Mouse (Mus musculus) MEL (cell line): ENCODE data around the gene Elof1. TPM values are rescaled to one million over a fixed set of nuclear protein-coding genes. Genes with fewer than 3 reads are reported as not detected.

Experiments
- DNase-seq: peaks from one replicate; pipeline ENCODE4 v3.0.0; 2011; ENCODE audit warnings: low read depth, low spot score
- H3K27ac ChIP-seq: 2 replicates; pipeline ENCODE4 v1.5.1; 2012; ENCODE audit warnings: low read depth, mild to moderate bottlenecking, control low read depth, low read length, moderate library complexity; ENCODE audit not compliant: control insufficient read depth
- H3K27me3 ChIP-seq, 2 experiments: fragments of 150-350 bp in 1 of 2; sonication (generic) in 1 of 2; 2 replicates each; pipeline ENCODE4 v1.6.1; 2012; ENCODE audit warnings: low read length in 2 of 2, mild to moderate bottlenecking in 2 of 2, improper control_type of control experiment in 1 of 2, moderate library complexity in 1 of 2; ENCODE audit not compliant: insufficient read depth in 2 of 2, control insufficient read depth in 1 of 2
- H3K36me3 ChIP-seq, 2 experiments: 2 replicates each; pipeline ENCODE4 v1.6.1; 2012 to 2014; ENCODE audit warnings: low read length in 2 of 2, improper control_type of control experiment in 1 of 2, inconsistent platforms in 1 of 2, mild to moderate bottlenecking in 1 of 2; ENCODE audit not compliant: insufficient read depth in 2 of 2, control insufficient read depth in 1 of 2
- H3K4me1 ChIP-seq, 2 experiments: fragments of 150-350 bp in 1 of 2; sonication (generic) in 1 of 2; 2 replicates each; pipeline ENCODE4 v1.6.1; 2012; ENCODE audit warnings: low read length in 2 of 2, improper control_type of control experiment in 1 of 2, mild to moderate bottlenecking in 1 of 2; ENCODE audit not compliant: insufficient read depth in 2 of 2, control insufficient read depth in 1 of 2
- H3K4me3 ChIP-seq, 2 experiments: fragments of 150-350 bp in 1 of 2; sonication (generic) in 1 of 2; 2 replicates each; pipeline ENCODE4 v1.5.1; 2012; ENCODE audit warnings: low read depth in 2 of 2, low read length in 2 of 2, mild to moderate bottlenecking in 2 of 2, moderate library complexity in 2 of 2, control low read depth in 1 of 2, improper control_type of control experiment in 1 of 2; ENCODE audit not compliant: control insufficient read depth in 1 of 2, insufficient read depth in 1 of 2
- H3K79me2 ChIP-seq: 2 replicates; pipeline ENCODE4 v1.6.1; 2012; ENCODE audit warnings: mild to moderate bottlenecking, low read length, moderate library complexity; ENCODE audit not compliant: control insufficient read depth, poor library complexity, insufficient read depth
- H3K9ac ChIP-seq: 2 replicates; pipeline ENCODE4 v1.6.1; 2012; ENCODE audit warnings: low read depth, mild to moderate bottlenecking, control low read depth, low read length, moderate library complexity; ENCODE audit not compliant: control insufficient read depth, poor library complexity, severe bottlenecking
- H3K9me3 ChIP-seq: fragments of 150-350 bp; sonication (generic); replicated peaks from 2 replicates; pipeline ENCODE4 v1.6.1; 2012; ENCODE audit warnings: mild to moderate bottlenecking, low read length, improper control_type of control experiment, moderate library complexity; ENCODE audit not compliant: insufficient read depth
- BHLHE40 ChIP-seq: IDR thresholded peaks from 2 replicates; pipeline ENCODE4 v1.6.1; 2012; ENCODE audit warnings: low read depth, mild to moderate bottlenecking, inconsistent platforms, low read length, improper control_type of control experiment, borderline replicate concordance
- CHD2 ChIP-seq: IDR thresholded peaks from 2 replicates; pipeline ENCODE4 v1.6.1; 2011; ENCODE audit warnings: low read length, improper control_type of control experiment
- CTCF ChIP-seq, 3 experiments: IDR thresholded peaks in 2 of 3; conservative IDR thresholded peaks in 1 of 3; 2 replicates each; pipeline ENCODE4 v1.5.1; 2011 to 2012; ENCODE audit warnings: low read length in 3 of 3, low read depth in 2 of 3, mild to moderate bottlenecking in 2 of 3, improper control_type of control experiment in 1 of 3, inconsistent platforms in 1 of 3, mixed read lengths in 1 of 3, moderate library complexity in 1 of 3; ENCODE audit not compliant: control insufficient read depth in 1 of 3, insufficient read depth in 1 of 3, poor library complexity in 1 of 3, severe bottlenecking in 1 of 3
- E2F4 ChIP-seq: IDR thresholded peaks from 2 replicates; pipeline ENCODE4 v1.6.1; 2011; ENCODE audit warnings: low read depth, low read length, improper control_type of control experiment, borderline replicate concordance
- ELF1 ChIP-seq: IDR thresholded peaks from 2 replicates; pipeline ENCODE4 v1.6.1; 2014; ENCODE audit warnings: low read depth, mild to moderate bottlenecking, inconsistent platforms, low read length, improper control_type of control experiment, moderate library complexity
- EP300 ChIP-seq, 2 experiments: IDR thresholded peaks; 2 replicates each; pipeline ENCODE4 v1.6.1; 2011; ENCODE audit warnings: improper control_type of control experiment in 2 of 2, low read length in 2 of 2, low read depth in 1 of 2, mild to moderate bottlenecking in 1 of 2
- ETS1 ChIP-seq: IDR thresholded peaks from 2 replicates; pipeline ENCODE4 v1.6.1; 2012; ENCODE audit warnings: low read depth, mild to moderate bottlenecking, inconsistent platforms, low read length, improper control_type of control experiment, moderate library complexity
- GABPA ChIP-seq: IDR thresholded peaks from 2 replicates; pipeline ENCODE4 v1.6.1; 2012; ENCODE audit warnings: low read depth, mild to moderate bottlenecking, inconsistent platforms, low read length, improper control_type of control experiment, moderate library complexity
- GATA1 ChIP-seq: IDR thresholded peaks from 2 replicates; pipeline ENCODE4 v1.6.1; 2011; ENCODE audit warnings: low read depth, low read length, improper control_type of control experiment
- HCFC1 ChIP-seq: IDR thresholded peaks from 2 replicates; pipeline ENCODE4 v1.6.1; 2012; ENCODE audit warnings: low read depth, mild to moderate bottlenecking, inconsistent platforms, low read length, improper control_type of control experiment, moderate library complexity
- JUND ChIP-seq: IDR thresholded peaks from 2 replicates; pipeline ENCODE4 v1.6.1; 2011; ENCODE audit warnings: low read depth, mild to moderate bottlenecking, improper control_type of control experiment, low read length
- KAT2A ChIP-seq: conservative IDR thresholded peaks from 2 replicates; pipeline ENCODE4 v1.6.1; 2012; ENCODE audit warnings: low read depth, low read length, improper control_type of control experiment, inconsistent platforms
- MAFK ChIP-seq: IDR thresholded peaks from 2 replicates; pipeline ENCODE4 v1.6.1; 2011; ENCODE audit warnings: low read depth, mild to moderate bottlenecking, low read length, improper control_type of control experiment, borderline replicate concordance
- MAZ ChIP-seq: IDR thresholded peaks from 2 replicates; pipeline ENCODE4 v1.6.1; 2012; ENCODE audit warnings: low read depth, mild to moderate bottlenecking, inconsistent platforms, low read length, improper control_type of control experiment
- MEF2A ChIP-seq: IDR thresholded peaks from 2 replicates; pipeline ENCODE4 v1.6.1; 2014; ENCODE audit warnings: low read depth, mild to moderate bottlenecking, inconsistent platforms, low read length, improper control_type of control experiment; ENCODE audit not compliant: poor library complexity, insufficient replicate concordance, severe bottlenecking; ENCODE audit errors: extremely low read depth
- MXI1 ChIP-seq: IDR thresholded peaks from 2 replicates; pipeline ENCODE4 v1.6.1; 2011; ENCODE audit warnings: mild to moderate bottlenecking, low read depth, low read length, improper control_type of control experiment
- MYB ChIP-seq: IDR thresholded peaks from 2 replicates; pipeline ENCODE4 v1.6.1; 2011; ENCODE audit warnings: mild to moderate bottlenecking, low read depth, low read length, improper control_type of control experiment
- MYC ChIP-seq: IDR thresholded peaks from 2 replicates; pipeline ENCODE4 v1.6.1; 2011; ENCODE audit warnings: low read depth, mild to moderate bottlenecking, low read length, improper control_type of control experiment, moderate library complexity
- NELFE ChIP-seq: IDR thresholded peaks from 2 replicates; pipeline ENCODE4 v1.6.1; 2011; ENCODE audit warnings: low read depth, low read length, improper control_type of control experiment
- NRF1 ChIP-seq: IDR thresholded peaks from 2 replicates; pipeline ENCODE4 v1.6.1; 2014; ENCODE audit warnings: low read depth, mild to moderate bottlenecking, inconsistent platforms, low read length, improper control_type of control experiment, moderate library complexity; ENCODE audit not compliant: poor library complexity, insufficient read depth, severe bottlenecking
- POLR2A ChIP-seq, 2 experiments: IDR thresholded peaks; 2 replicates each; pipeline ENCODE4 v1.6.1; 2011 to 2012; ENCODE audit warnings: low read length in 2 of 2, mild to moderate bottlenecking in 2 of 2, control low read depth in 1 of 2, improper control_type of control experiment in 1 of 2, low read depth in 1 of 2, moderate library complexity in 1 of 2; ENCODE audit not compliant: control insufficient read depth in 1 of 2, insufficient read depth in 1 of 2, poor library complexity in 1 of 2
- POLR2AphosphoS2 ChIP-seq: IDR thresholded peaks from 2 replicates; pipeline ENCODE4 v1.6.1; 2011; ENCODE audit warnings: low read length, improper control_type of control experiment
- RAD21 ChIP-seq: IDR thresholded peaks from 2 replicates; pipeline ENCODE4 v1.6.1; 2011; ENCODE audit warnings: mild to moderate bottlenecking, low read depth, low read length, improper control_type of control experiment
- RCOR1 ChIP-seq: IDR thresholded peaks from 2 replicates; pipeline ENCODE4 v1.6.1; 2012; ENCODE audit warnings: low read depth, mild to moderate bottlenecking, inconsistent platforms, low read length, improper control_type of control experiment
- SIN3A ChIP-seq: IDR thresholded peaks from 2 replicates; pipeline ENCODE4 v1.6.1; 2012; ENCODE audit warnings: low read length, improper control_type of control experiment, inconsistent platforms
- TAL1 ChIP-seq: IDR thresholded peaks from 2 replicates; pipeline ENCODE4 v1.6.1; 2012; ENCODE audit warnings: mild to moderate bottlenecking, inconsistent platforms, low read length, moderate library complexity, mixed read lengths
- TBP ChIP-seq: IDR thresholded peaks from 2 replicates; pipeline ENCODE4 v1.8.0; 2011; ENCODE audit warnings: low read depth, low read length, improper control_type of control experiment
- TCF12 ChIP-seq: IDR thresholded peaks from 2 replicates; pipeline ENCODE4 v1.6.1; 2014; ENCODE audit warnings: low read depth, mild to moderate bottlenecking, inconsistent platforms, low read length, improper control_type of control experiment, moderate library complexity
- USF1 ChIP-seq: IDR thresholded peaks from 2 replicates; pipeline ENCODE4 v1.6.1; 2014; ENCODE audit warnings: low read depth, mild to moderate bottlenecking, inconsistent platforms, low read length, improper control_type of control experiment, moderate library complexity
- ZC3H11A ChIP-seq: IDR thresholded peaks from 2 replicates; pipeline ENCODE4 v1.6.1; 2012; ENCODE audit warnings: low read depth, mild to moderate bottlenecking, inconsistent platforms, low read length, improper control_type of control experiment
- ZKSCAN1 ChIP-seq: IDR thresholded peaks from 2 replicates; pipeline ENCODE4 v1.6.1; 2012; ENCODE audit warnings: low read depth, mild to moderate bottlenecking, inconsistent platforms, low read length, improper control_type of control experiment, moderate library complexity
- ZMIZ1 ChIP-seq: IDR thresholded peaks from 2 replicates; pipeline ENCODE4 v1.6.1; 2012; ENCODE audit warnings: low read depth, mild to moderate bottlenecking, inconsistent platforms, low read length, improper control_type of control experiment, moderate library complexity
- ZNF384 ChIP-seq: IDR thresholded peaks from 2 replicates; pipeline ENCODE4 v1.6.1; 2012; ENCODE audit warnings: low read depth, mild to moderate bottlenecking, inconsistent platforms, low read length, improper control_type of control experiment
- polyA plus RNA-seq, 2 experiments: library from polyadenylated mRNA; stranded (reverse) in 1 of 2; unstranded in 1 of 2; fragments of >175 nt in 1 of 2; fragments of >200 nt in 1 of 2; gene quantifications; 2 replicates each; pipeline versions ENCODE4 v1.2.1 to v1.2.4; 2012; ENCODE audit warnings: low replicate concordance in 2 of 2, low read depth in 1 of 2; ENCODE audit not compliant: insufficient read length in 2 of 2, insufficient read depth in 1 of 2, missing spikeins in 1 of 2
- total RNA-seq: library from RNA; depleted of rRNA; stranded (reverse); fragments of 300-350 nt; gene quantifications from 2 replicates; pipeline ENCODE4 v1.2.3, GENCODE M21; 2012

Elof1 gene
- total and polyA plus RNA-seq, 3 experiments = 421 to 505 TPM; not detected in 1

- peaks cover 18 to 42% of the 10 kb centered on the region in 2 experiments for H3K4me1 ChIP-seq
- peak within 1 kb of the TSS; percentile 2 to 16; a peak in 2 of 4 replicates for H3K4me3 ChIP-seq
- DNase-seq = peak; percentile 85
These were observed 18.8 kb upstream of the Elof1 start, which contains the start of gene Acp5 for GRCm38 (mm10) chr9:22135644-22136390. Acp5 (minus strand) TSS chr9:22135711.

GRCm38 (mm10) chr9:22134988-22135643 lies 18.1 kb upstream of the Elof1 start:
- Histone ChIP-seq H3K27ac (peak overlapping the region; percentile 78), H3K4me1 (peaks cover 18 to 42% of the 10 kb centered on the region in 2 experiments), H3K4me3 (peak overlapping the region; percentile 2 to 16; a peak in 2 of 4 replicates), H3K27me3 (no peaks in the 10 kb centered on the region), H3K36me3 (peaks cover 0 to 33% of the 10 kb centered on the region in 2 experiments; a peak in 2 of 4 replicates), H3K9ac (peak overlapping the region; percentile 20), H3K79me2 (no peaks in the 10 kb centered on the region), H3K9me3 (no peaks in the 10 kb centered on the region)
- peak; percentile 78 for DNase-seq
- TF ChIP-seq CHD2 (no peak), CTCF (IDR thresholded peaks at IDR 0.05 in 2 of 3, conservative IDR thresholded peaks at IDR 0.05 in 1 of 3; ENCODE audit: control insufficient read depth in 1 of 3, insufficient read depth in 1 of 3, low read depth in 2 of 3, low read length in 3 of 3, poor library complexity in 1 of 3, severe bottlenecking in 1 of 3) (no peak), ZMIZ1 (no peak), POLR2A (IDR thresholded peaks at IDR 0.05; ENCODE audit: control insufficient read depth in 1 of 2, insufficient read depth in 1 of 2, low read depth in 1 of 2, low read length in 2 of 2, poor library complexity in 1 of 2) (0 out of 4 replicates have a peak, but pooled peaks of 1 of the 2 experiments have one; percentile 38), NELFE (no peak), MAFK (no peak), JUND (no peak), ZKSCAN1 (no peak), ZC3H11A (no peak), TAL1 (no peak), SIN3A (no peak; the same call in 1 of the 2 replicates), MYC (no peak), MXI1 (peak; percentile 43; the same call in 1 of the 2 replicates), MYB (no peak), TBP (0 out of 2 replicates have a peak, but pooled peaks have one; percentile 20), ETS1 (peak; percentile 36; the same call in 1 of the 2 replicates), BHLHE40 (no peak)

More at GRCm38 (mm10) chr9:22135644-22136390, 18.8 kb upstream of the Elof1 start, which contains the start of gene Acp5:
- TF ChIP-seq MAFK (peak; percentile 29; the same call in 1 of the 2 replicates), GABPA (no peak), NELFE (no peak), RCOR1 (peak; percentile 88), TBP (0 out of 2 replicates have a peak, but pooled peaks have one; percentile 3), CTCF (IDR thresholded peaks at IDR 0.05 in 2 of 3, conservative IDR thresholded peaks at IDR 0.05 in 1 of 3; ENCODE audit: control insufficient read depth in 1 of 3, insufficient read depth in 1 of 3, low read depth in 2 of 3, low read length in 3 of 3, poor library complexity in 1 of 3, severe bottlenecking in 1 of 3) (no peak), TAL1 (peak; percentile 88), E2F4 (no peak), EP300 (IDR thresholded peaks at IDR 0.05; ENCODE audit: low read depth in 1 of 2, low read length in 2 of 2) (peak; percentile 98), BHLHE40 (peak; percentile 79), HCFC1 (peak; percentile 60; the same call in 1 of the 2 replicates), MAZ (peak; percentile 84; the same call in 1 of the 2 replicates), CHD2 (0 out of 2 replicates have a peak, but pooled peaks have one; percentile 11), NRF1 (no peak), POLR2A (IDR thresholded peaks at IDR 0.05; ENCODE audit: control insufficient read depth in 1 of 2, insufficient read depth in 1 of 2, low read depth in 1 of 2, low read length in 2 of 2, poor library complexity in 1 of 2) (no peak), USF1 (no peak), ZMIZ1 (0 out of 2 replicates have a peak, but pooled peaks have one; percentile 59), GATA1 (peak; percentile 99), ELF1 (no peak), MYC (0 out of 2 replicates have a peak, but pooled peaks have one; percentile 35), RAD21 (no peak), MEF2A (peak; percentile 20; the same call in 1 of the 2 replicates), POLR2AphosphoS2 (peak; percentile 44; the same call in 1 of the 2 replicates), KAT2A (no peak), ETS1 (peak; percentile 94), MXI1 (no peak; the same call in 1 of the 2 replicates), TCF12 (peak; percentile 100), ZNF384 (peak; percentile 57; the same call in 1 of the 2 replicates), SIN3A (peak; percentile 90)
- H3K27ac ChIP-seq = peak within 1 kb of the TSS; percentile 78
- no peaks in the 10 kb centered on the region for H3K79me2 ChIP-seq
- H3K36me3 ChIP-seq = peaks cover 0 to 33% of the 10 kb centered on the region in 2 experiments; a peak in 2 of 4 replicates
- no peaks in the 10 kb centered on the region for H3K27me3 ChIP-seq
- peak within 1 kb of the TSS; percentile 20 for H3K9ac ChIP-seq
- H3K9me3 ChIP-seq = no peaks in the 10 kb centered on the region
